Mouse (Mus musculus) limb, embryonic 15.5 days (tissue): ENCODE measurements around the gene Fosl1. TPM values are rescaled to one million over a fixed set of nuclear protein-coding genes. Genes with fewer than 3 reads are reported as not detected.

Experiments
- ATAC-seq: fragments of 200-750 bp; cut with Nextera tagmentation; 2 replicates; pipeline ENCODE4 v1.8.0; 2017; ENCODE audit warnings: low read depth, moderate TSS enrichment; ENCODE audit not compliant: insufficient number of reproducible peaks, low FRiP score, low TSS enrichment
- H3K27ac ChIP-seq: fragments of 300-500 bp; sonication (generic); 2 replicates; pipeline ENCODE4 v1.5.1; 2015; ENCODE audit warnings: moderate library complexity, mild to moderate bottlenecking, inconsistent platforms
- H3K27me3 ChIP-seq: fragments of 300-500 bp; sonication (generic); 2 replicates; pipeline ENCODE4 v1.6.1; 2015; ENCODE audit warnings: inconsistent platforms
- H3K36me3 ChIP-seq: fragments of 300-500 bp; sonication (generic); 2 replicates; pipeline ENCODE4 v1.6.1; 2015; ENCODE audit warnings: inconsistent platforms
- H3K4me1 ChIP-seq: fragments of 300-500 bp; sonication (generic); 2 replicates; pipeline ENCODE4 v1.6.1; 2015; ENCODE audit warnings: inconsistent platforms
- H3K4me2 ChIP-seq: fragments of 300-500 bp; sonication (generic); 2 replicates; pipeline ENCODE4 v1.6.1; 2015; ENCODE audit warnings: mild to moderate bottlenecking, inconsistent platforms
- H3K4me3 ChIP-seq: fragments of 300-500 bp; sonication (generic); 2 replicates; pipeline ENCODE4 v1.5.1; 2015; ENCODE audit warnings: mild to moderate bottlenecking, inconsistent platforms
- H3K9ac ChIP-seq: fragments of 300-500 bp; sonication (generic); 2 replicates; pipeline ENCODE4 v1.6.1; 2015; ENCODE audit warnings: inconsistent platforms
- H3K9me3 ChIP-seq: fragments of 300-500 bp; sonication (generic); 2 replicates; pipeline ENCODE4 v1.6.1; 2016; ENCODE audit warnings: inconsistent platforms
- WGBS: fragments of 180-500 bp; shearing (Covaris S2); methylation state at CpG from one replicate; pipeline ENCODE4 v1.1.7; 2015; 5-methylcytosine and 5-hydroxymethylcytosine counted together
- polyA plus RNA-seq: library from polyadenylated mRNA; unstranded; fragments of >200 nt; fragmentation: Nextera tagmentation; extraction: Ambion mirVana; gene quantifications from 2 replicates; pipeline ENCODE4 v1.2.1, GENCODE M21; 2015

Fosl1 gene
- polyA plus RNA-seq, 1 experiment from 2014 or later: not detected

DNA sequence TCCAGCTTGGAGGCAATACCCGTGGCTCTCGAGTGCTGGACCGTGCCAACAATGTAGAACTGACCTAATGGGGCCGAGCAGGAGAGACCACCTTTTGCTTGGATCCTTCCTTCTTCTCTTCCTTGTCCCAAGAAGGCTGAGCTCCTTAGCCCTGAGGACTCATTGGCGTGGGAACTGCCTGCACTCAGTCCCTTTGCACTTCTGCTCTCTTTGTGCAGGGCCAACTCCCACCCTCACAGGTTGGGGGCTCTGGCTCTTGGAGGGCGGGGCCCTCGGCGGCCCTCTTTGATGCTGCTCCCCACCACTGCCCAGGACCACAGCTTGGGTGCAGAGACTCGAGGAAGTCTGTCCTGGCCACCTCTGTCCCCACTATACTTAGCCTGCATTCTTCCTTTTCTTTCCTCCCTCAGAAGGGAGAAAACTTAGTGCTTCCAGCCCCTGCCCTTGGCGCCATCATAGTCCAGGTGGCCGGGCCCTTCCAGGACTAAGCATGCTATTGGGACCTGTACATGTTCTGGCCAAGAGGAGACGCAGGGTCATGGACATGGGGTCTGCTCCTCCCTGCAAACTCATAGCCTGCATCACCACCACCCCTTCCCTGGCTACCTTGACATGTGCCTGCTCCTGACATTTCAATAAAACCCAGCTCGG lies 20.6 kb upstream of the Fosl1 start:
- peaks cover 43% of the 10 kb centered on the region for H3K4me1 ChIP-seq
- peak overlapping the region; percentile 64; the same call in 1 of the 2 replicates for H3K4me2 ChIP-seq
- no peaks in the 10 kb centered on the region for H3K9me3 ChIP-seq
- peak overlapping the region; percentile 81 for H3K4me3 ChIP-seq
- 0 out of 2 replicates have a peak overlapping the region, but pooled peaks have one; percentile 14 for H3K9ac ChIP-seq
- peaks cover 31% of the 10 kb centered on the region for H3K36me3 ChIP-seq
- no peak overlapping the region for H3K27ac ChIP-seq
- 91% methylated on average over 13 of the region's 13 CpGs for WGBS
- H3K27me3 ChIP-seq: no peaks in the 10 kb centered on the region
- no peak for ATAC-seq

DNA sequence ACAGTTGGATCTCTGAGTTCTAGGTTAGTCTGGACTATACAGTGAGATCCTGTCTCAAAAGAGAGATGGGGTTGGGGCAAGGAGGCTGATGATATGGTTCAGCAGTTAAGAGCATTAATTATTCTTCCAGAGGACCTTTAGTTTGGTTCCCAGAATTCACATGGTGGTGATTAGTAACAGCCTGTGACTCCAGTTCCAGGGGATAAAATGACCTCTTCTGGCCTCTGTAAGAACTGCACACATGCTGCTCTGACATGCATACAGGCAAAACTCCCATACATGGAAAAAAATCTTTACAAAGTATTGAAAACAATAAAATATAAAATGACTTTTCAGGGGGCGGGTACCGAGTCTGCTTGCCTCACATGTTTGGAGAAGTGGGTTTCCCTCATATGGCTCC lies 19.3 kb upstream of the Fosl1 start:
- Histone ChIP-seq H3K36me3 (peaks cover 18% of the 10 kb centered on the region), H3K4me2 (no peak overlapping the region), H3K4me1 (peaks cover 45% of the 10 kb centered on the region), H3K9ac (no peak overlapping the region), H3K9me3 (no peaks in the 10 kb centered on the region), H3K27ac (no peak overlapping the region), H3K4me3 (no peak overlapping the region), H3K27me3 (no peaks in the 10 kb centered on the region)
- WGBS: 63% methylated on average over 2 of the region's 2 CpGs
- no peak for ATAC-seq

DNA sequence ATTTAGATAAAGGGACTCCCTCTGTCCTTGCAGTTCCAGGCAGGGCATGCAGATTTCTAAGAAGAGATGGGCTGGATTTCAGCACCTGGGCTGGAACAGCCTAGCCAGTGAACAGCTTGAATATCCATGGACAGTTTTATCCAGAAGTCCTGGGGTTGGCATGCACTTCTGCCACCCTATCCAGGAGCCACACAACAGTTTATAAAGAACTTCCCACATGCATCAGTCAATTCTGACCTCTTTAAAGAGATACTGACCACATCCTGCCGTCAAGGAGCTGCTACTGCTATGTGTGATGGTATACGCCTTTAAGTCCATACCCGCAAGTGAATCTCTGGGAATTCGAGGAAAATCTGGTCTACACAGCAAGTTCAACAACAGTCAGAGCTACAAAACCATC lies 18.1 kb upstream of the Fosl1 start:
- peaks cover 17% of the 10 kb centered on the region for H3K36me3 ChIP-seq
- H3K27me3 ChIP-seq: no peaks in the 10 kb centered on the region
- ATAC-seq: no peak
- H3K27ac ChIP-seq: no peak overlapping the region
- 79% methylated on average over 4 of the region's 4 CpGs for WGBS
- H3K9me3 ChIP-seq: no peaks in the 10 kb centered on the region
- H3K9ac ChIP-seq: no peak overlapping the region
- no peak overlapping the region for H3K4me2 ChIP-seq
- peaks cover 45% of the 10 kb centered on the region for H3K4me1 ChIP-seq
- H3K4me3 ChIP-seq: no peak overlapping the region

DNA sequence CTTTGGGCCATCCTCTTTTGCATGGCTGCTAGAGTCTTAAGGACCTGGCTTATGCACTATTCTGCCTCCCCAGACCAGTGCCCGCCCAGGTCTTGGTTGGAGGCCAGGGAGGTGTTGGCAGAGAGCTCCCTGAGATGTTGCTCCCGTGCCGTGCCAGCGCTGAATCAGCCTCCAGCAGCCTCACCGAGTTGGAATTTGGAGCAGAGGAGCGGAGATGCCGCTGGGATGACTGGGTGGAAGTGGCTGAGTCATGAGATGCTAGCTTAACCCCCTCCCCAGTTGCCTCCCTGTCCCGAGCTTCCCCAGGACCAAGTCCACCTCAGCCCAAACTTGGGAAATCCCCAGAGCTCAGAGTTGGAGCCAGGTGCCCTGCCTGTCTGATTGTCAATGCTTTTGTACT lies 17.5 kb upstream of the Fosl1 start:
- 66% methylated on average over 8 of the region's 8 CpGs for WGBS
- Histone ChIP-seq H3K9me3 (no peaks in the 10 kb centered on the region), H3K4me2 (no peak overlapping the region), H3K4me3 (no peak overlapping the region), H3K36me3 (peaks cover 17% of the 10 kb centered on the region), H3K27ac (no peak overlapping the region), H3K4me1 (peaks cover 46% of the 10 kb centered on the region), H3K27me3 (no peaks in the 10 kb centered on the region), H3K9ac (no peak overlapping the region)
- no peak for ATAC-seq

DNA sequence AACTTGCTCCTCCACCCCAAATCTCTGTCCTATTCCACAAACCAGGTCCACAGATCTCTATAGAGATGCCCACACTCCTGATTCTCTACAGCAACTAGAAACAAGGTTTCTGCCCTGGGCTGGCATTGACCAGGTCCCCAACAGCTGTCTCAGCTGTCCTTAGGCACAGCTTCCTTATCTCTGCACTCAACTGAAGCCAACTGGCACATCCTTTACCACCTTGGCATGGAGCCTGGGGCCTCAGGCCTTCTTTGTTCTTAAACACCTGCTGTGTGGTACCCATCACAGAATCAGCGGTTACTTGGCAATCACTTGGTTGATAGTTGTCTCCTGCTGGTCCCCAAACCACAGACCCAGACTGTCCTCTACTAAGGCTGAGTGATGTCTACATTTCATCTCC lies 16.9 kb upstream of the Fosl1 start:
- Histone ChIP-seq H3K4me3 (no peak overlapping the region), H3K27ac (no peak overlapping the region), H3K36me3 (peaks cover 17% of the 10 kb centered on the region), H3K9ac (no peak overlapping the region), H3K4me2 (no peak overlapping the region), H3K9me3 (no peaks in the 10 kb centered on the region), H3K4me1 (peaks cover 46% of the 10 kb centered on the region), H3K27me3 (no peaks in the 10 kb centered on the region)
- no peak for ATAC-seq
- 82% methylated on average over 1 of the region's 1 CpGs for WGBS

DNA sequence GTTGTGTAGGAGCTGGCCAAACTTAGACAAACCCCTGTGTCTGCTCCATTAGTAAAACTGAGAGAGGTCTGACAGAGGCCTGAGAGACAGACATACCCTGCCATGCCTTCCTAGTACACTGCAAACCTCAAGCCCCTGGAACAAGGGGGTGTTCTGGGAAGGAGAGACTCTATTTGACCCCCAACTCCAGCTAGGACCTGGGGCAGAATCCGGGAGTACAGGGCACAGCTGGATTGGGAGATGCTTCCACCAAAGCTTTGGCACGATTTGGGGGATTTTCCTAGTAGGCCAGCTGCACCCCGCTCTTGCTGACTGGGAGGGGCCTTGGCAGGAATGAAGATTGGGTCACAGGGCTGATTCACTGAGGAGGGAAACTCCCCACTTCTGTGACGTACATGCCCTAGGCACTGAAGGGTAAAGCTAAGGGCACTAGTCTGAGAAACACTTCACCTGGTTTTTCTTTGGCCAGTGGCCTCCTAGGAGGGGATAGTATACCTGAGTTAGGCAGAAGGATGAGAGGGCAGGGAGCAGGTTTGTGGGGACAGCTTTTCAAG lies 15.4 kb upstream of the Fosl1 start:
- Histone ChIP-seq H3K27ac (peak overlapping the region; percentile 72; the same call in 1 of the 2 replicates), H3K9ac (no peak overlapping the region), H3K4me2 (no peak overlapping the region), H3K4me3 (no peak overlapping the region), H3K36me3 (peaks cover 6% of the 10 kb centered on the region), H3K27me3 (no peaks in the 10 kb centered on the region), H3K9me3 (no peaks in the 10 kb centered on the region), H3K4me1 (peaks cover 32% of the 10 kb centered on the region)
- ATAC-seq: no peak
- 62% methylated on average over 4 of the region's 4 CpGs for WGBS

DNA sequence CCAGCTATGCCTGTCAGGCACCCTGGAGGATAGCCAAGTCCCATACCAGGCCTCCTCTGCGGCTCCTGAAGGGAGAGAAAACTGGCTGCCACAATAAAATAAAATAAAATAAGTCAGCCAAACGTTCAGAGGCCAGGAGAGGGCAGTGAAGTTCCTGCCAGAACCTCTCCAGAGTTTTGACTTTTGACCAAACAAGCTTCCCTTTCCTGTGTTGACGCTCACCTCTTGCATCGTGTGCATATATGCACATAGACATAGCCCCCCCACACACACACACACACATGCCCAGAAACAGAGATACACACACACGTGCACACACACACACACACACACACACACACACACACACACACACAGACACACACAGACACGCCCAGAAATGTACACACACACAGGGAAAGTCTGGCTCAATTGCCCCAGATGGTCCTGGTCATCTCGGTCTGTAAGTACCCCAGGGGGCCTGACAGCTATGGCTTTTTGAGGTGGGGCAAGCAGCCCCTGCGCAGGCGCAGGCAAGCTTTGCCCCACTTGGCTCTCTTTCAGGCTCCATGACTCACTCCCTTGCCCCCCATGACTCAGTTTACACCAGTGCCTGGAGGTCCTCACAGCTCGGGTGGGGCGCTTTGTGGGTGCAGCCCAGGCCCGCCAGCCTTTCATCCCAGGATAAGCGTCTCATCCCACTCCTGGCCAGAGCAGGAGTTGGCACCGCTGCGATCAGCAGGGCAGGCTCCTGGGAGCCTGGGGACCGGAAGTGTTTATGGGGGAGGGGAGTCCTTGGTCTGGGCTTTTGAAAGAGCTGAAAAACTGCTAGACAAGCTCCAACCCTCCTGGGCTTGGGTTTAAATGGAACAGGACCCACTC lies 14.1 kb upstream of the Fosl1 start:
- Histone ChIP-seq H3K9me3 (no peaks in the 10 kb centered on the region), H3K27ac (peak overlapping the region; percentile 72), H3K4me1 (peaks cover 29% of the 10 kb centered on the region), H3K4me3 (peak overlapping the region; percentile 26), H3K4me2 (peak overlapping the region; percentile 67), H3K36me3 (peaks cover 3% of the 10 kb centered on the region; the same call in 1 of the 2 replicates), H3K9ac (peak overlapping the region; percentile 39; the same call in 1 of the 2 replicates), H3K27me3 (no peaks in the 10 kb centered on the region)
- peak; percentile 57; the same call in 1 of the 2 replicates for ATAC-seq
- 3% methylated on average over 16 of the region's 16 CpGs for WGBS

DNA sequence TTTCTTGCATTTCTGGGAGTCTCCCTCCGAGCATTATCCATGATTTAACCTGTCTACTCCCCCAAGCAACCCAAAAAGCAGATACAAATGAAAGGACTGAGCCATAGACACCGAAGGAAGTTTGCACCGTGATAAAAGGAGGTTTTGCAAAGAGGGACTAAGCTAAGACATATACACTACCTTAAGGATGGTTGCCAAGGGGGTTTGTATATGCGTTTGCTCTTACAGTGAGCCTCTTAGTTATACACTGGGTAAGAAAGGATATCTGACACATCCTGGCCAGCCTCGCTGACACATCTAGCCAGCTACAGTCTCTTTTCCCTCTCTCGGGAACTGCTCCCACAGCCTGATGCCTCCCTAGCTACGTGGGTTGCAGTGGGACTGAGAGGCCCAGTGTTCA lies 13.4 kb upstream of the Fosl1 start:
- Histone ChIP-seq H3K4me3 (no peak overlapping the region), H3K4me2 (0 out of 2 replicates have a peak overlapping the region, but pooled peaks have one; percentile 67), H3K27me3 (no peaks in the 10 kb centered on the region), H3K27ac (0 out of 2 replicates have a peak overlapping the region, but pooled peaks have one; percentile 17), H3K9ac (no peak overlapping the region), H3K36me3 (no peaks in the 10 kb centered on the region), H3K9me3 (no peaks in the 10 kb centered on the region), H3K4me1 (peaks cover 29% of the 10 kb centered on the region)
- WGBS: 61% methylated on average over 7 of the region's 7 CpGs
- ATAC-seq: no peak

DNA sequence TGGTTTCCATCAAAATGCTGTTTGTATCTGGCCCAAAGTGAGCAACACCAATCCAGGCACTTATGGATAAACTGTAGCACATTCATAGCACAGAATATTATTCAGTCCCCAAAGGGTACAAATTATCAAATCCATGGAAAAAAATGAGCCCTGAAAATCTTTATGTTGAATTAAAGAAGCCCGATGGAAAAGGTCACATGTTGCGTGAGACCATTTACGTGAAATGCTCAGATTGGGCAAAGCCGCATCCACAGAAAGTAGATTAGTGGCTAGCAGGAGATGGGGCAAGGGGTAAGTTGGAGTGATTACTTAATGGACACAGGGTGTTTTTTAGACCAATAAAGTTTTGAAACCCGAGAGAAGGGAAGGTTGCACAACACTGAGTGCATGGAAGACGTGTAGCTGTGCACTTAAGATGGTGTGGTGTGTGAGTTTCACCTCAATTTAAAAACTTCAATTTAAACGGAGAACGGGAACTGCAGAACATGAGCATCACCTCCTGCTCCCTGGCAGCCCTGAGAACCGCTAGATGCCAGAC lies 2.9 kb upstream of the Fosl1 start:
- Histone ChIP-seq H3K4me3 (no peak overlapping the region), H3K36me3 (no peaks in the 10 kb centered on the region), H3K9me3 (peaks cover 4% of the 10 kb centered on the region; the same call in 1 of the 2 replicates), H3K9ac (no peak overlapping the region), H3K4me1 (peaks cover 22% of the 10 kb centered on the region), H3K4me2 (no peak overlapping the region), H3K27ac (no peak overlapping the region), H3K27me3 (peaks cover 44% of the 10 kb centered on the region)
- 58% methylated on average over 9 of the region's 9 CpGs for WGBS
- ATAC-seq: no peak

DNA sequence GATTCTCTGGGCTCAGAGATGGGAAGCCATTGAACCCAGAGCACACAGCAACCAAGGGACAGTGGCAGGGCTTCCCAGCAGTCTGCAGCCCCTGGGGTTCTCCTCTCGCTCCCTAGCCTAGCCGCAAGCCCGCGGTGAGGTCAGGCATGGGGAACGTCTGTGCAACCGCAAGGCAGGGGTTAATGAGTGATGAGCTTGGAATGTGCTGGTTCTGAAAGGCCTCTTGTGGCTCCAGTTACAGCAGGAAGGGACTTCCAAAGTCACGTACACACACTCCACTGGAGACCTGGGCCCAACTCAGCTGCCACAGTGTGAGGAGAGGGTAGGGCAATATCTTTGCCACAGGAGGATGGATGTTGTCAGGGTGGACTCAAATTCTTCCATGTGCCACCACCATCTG lies 2.4 kb upstream of the Fosl1 start:
- Histone ChIP-seq H3K36me3 (no peaks in the 10 kb centered on the region), H3K9me3 (peaks cover 4% of the 10 kb centered on the region; the same call in 1 of the 2 replicates), H3K4me3 (no peak overlapping the region), H3K9ac (no peak overlapping the region), H3K4me1 (peaks cover 22% of the 10 kb centered on the region), H3K27me3 (peaks cover 49% of the 10 kb centered on the region), H3K27ac (no peak overlapping the region), H3K4me2 (no peak overlapping the region)
- no peak for ATAC-seq
- WGBS: 41% methylated on average over 7 of the region's 7 CpGs

DNA sequence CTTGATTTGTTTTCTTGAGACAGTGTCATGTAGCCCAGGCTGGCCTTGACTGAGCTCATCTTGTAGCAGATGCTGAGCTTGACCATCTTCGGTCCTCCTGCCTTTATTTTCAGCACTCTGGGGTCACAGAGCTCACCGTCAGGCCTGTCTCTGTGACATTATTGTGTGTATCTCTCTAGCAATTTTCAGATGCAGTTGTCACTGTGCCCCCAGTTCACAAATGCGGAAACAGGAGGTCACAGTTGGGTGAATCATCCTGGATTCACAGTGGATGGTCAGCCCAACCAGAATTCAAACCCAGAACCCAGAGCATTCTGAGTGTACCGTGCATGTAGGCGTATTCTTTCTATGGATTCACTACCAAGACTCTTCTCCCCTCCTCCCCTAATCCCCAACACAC lies 1.6 kb upstream of the Fosl1 start:
- H3K4me2 ChIP-seq: no peak overlapping the region
- peaks cover 4% of the 10 kb centered on the region; the same call in 1 of the 2 replicates for H3K9me3 ChIP-seq
- no peaks in the 10 kb centered on the region for H3K36me3 ChIP-seq
- peaks cover 56% of the 10 kb centered on the region for H3K27me3 ChIP-seq
- no peak for ATAC-seq
- no peak overlapping the region for H3K27ac ChIP-seq
- H3K9ac ChIP-seq: no peak overlapping the region
- 86% methylated on average over 5 of the region's 5 CpGs for WGBS
- no peak overlapping the region for H3K4me3 ChIP-seq
- peaks cover 22% of the 10 kb centered on the region for H3K4me1 ChIP-seq
